Mouse (Mus musculus): ENCODE data around the gene Cib1. TPM values are rescaled to one million over a fixed set of nuclear protein-coding genes. Genes with fewer than 3 reads are reported as not detected.
A peak's percentile ranks its signal among the peaks of the same experiment; 100 is the strongest.

Gene Cib1
- polyA plus RNA-seq, 2 experiments: 43.1 to 94.2 TPM

GRCm38 (mm10) chr7:80221179-80221750 is 11.3 kb downstream of the Cib1 start:
- H3K27ac ChIP-seq: no peak overlapping the region
- 94% methylated on average over 4 of the region's 4 CpGs for WGBS (ENCODE audit: insufficient replicate concordance)
- no peak overlapping the region for H3K4me2 ChIP-seq (ENCODE audit: low read depth)
- no peak for TF ChIP-seq CTCF (IDR thresholded peaks at IDR 0.05; ENCODE audit: low read depth)
- TF ChIP-seq EP300 (IDR thresholded peaks at IDR 0.05; ENCODE audit: low read depth): no peak
- no peak overlapping the region for H3K4me3 ChIP-seq (ENCODE audit: insufficient read depth in 1 of 2, low read depth in 2 of 2, low read length in 2 of 2)
- DNase-seq (ENCODE audit: low read depth in 3 of 3, low spot score in 3 of 3) (no peak), ATAC-seq (ENCODE audit: insufficient read depth) (no peak)
- no peaks in the 10 kb centered on the region for H3K27me3 ChIP-seq (ENCODE audit: control insufficient read depth, insufficient read depth, low read length)
- H3K9ac ChIP-seq (replicated peaks): no peak overlapping the region
- H3K9me3 ChIP-seq (ENCODE audit: control insufficient read depth, low read length): no peaks in the 10 kb centered on the region
- H3K4me1 ChIP-seq (replicated peaks; ENCODE audit: control insufficient read depth in 2 of 2, insufficient read depth in 2 of 2, low read length in 1 of 2): no peaks in the 10 kb centered on the region
- peaks cover 95% of the 10 kb centered on the region for H3K36me3 ChIP-seq (replicated peaks; ENCODE audit: control insufficient read depth, insufficient read depth, low read depth)

- Histone ChIP-seq H3K9ac (replicated peaks) (no peak overlapping the region), H3K4me2 (ENCODE audit: low read depth) (no peak overlapping the region), H3K36me3 (replicated peaks; ENCODE audit: control insufficient read depth, insufficient read depth, low read depth) (peaks cover 94% of the 10 kb centered on the region), H3K4me3 (ENCODE audit: insufficient read depth in 1 of 2, low read depth in 2 of 2, low read length in 2 of 2) (no peak overlapping the region), H3K4me1 (replicated peaks; ENCODE audit: control insufficient read depth in 2 of 2, insufficient read depth in 2 of 2, low read length in 1 of 2) (no peaks in the 10 kb centered on the region), H3K9me3 (ENCODE audit: control insufficient read depth, low read length) (no peaks in the 10 kb centered on the region), H3K27ac (no peak overlapping the region), H3K27me3 (ENCODE audit: control insufficient read depth, insufficient read depth, low read length) (no peaks in the 10 kb centered on the region)
- TF ChIP-seq CTCF (IDR thresholded peaks at IDR 0.05; ENCODE audit: low read depth) (no peak), EP300 (IDR thresholded peaks at IDR 0.05; ENCODE audit: low read depth) (no peak)
- ATAC-seq (ENCODE audit: insufficient read depth) (no peak), DNase-seq (ENCODE audit: low read depth in 3 of 3, low spot score in 3 of 3) (no peak)
- WGBS (ENCODE audit: insufficient replicate concordance): 96% methylated on average over 9 of the region's 9 CpGs
Observed at GRCm38 (mm10) chr7:80220237-80220797, 12.3 kb downstream of the Cib1 start.

- WGBS (ENCODE audit: insufficient replicate concordance): 90% methylated on average over 9 of the region's 9 CpGs
- Histone ChIP-seq H3K4me1 (replicated peaks; ENCODE audit: control insufficient read depth in 2 of 2, insufficient read depth in 2 of 2, low read length in 1 of 2) (peaks cover 0 to 5% of the 10 kb centered on the region in 2 experiments; a peak in 1 of 4 replicates), H3K27me3 (ENCODE audit: control insufficient read depth, insufficient read depth, low read length) (no peaks in the 10 kb centered on the region), H3K27ac (no peak overlapping the region), H3K36me3 (replicated peaks; ENCODE audit: control insufficient read depth, insufficient read depth, low read depth) (peaks cover 94% of the 10 kb centered on the region), H3K9me3 (ENCODE audit: control insufficient read depth, low read length) (no peaks in the 10 kb centered on the region), H3K4me2 (ENCODE audit: low read depth) (no peak overlapping the region), H3K4me3 (ENCODE audit: insufficient read depth in 1 of 2, low read depth in 2 of 2, low read length in 2 of 2) (no peak overlapping the region), H3K9ac (replicated peaks) (no peak overlapping the region)
- ATAC-seq (ENCODE audit: insufficient read depth): no peak
- no peak for DNase-seq (ENCODE audit: low read depth in 3 of 3, low spot score in 3 of 3)
- no peak for TF ChIP-seq EP300 (IDR thresholded peaks at IDR 0.05; ENCODE audit: low read depth)
- no peak for TF ChIP-seq CTCF (IDR thresholded peaks at IDR 0.05; ENCODE audit: low read depth)
Observed at GRCm38 (mm10) chr7:80218666-80219065, 13.9 kb downstream of the Cib1 start.

- ATAC-seq (ENCODE audit: insufficient read depth): no peak
- H3K36me3 ChIP-seq (replicated peaks; ENCODE audit: control insufficient read depth, insufficient read depth, low read depth): peaks cover 91% of the 10 kb centered on the region
- H3K4me3 ChIP-seq (ENCODE audit: insufficient read depth in 1 of 2, low read depth in 2 of 2, low read length in 2 of 2): no peak overlapping the region
- no peak overlapping the region for H3K9ac ChIP-seq (replicated peaks)
- TF ChIP-seq EP300 (IDR thresholded peaks at IDR 0.05; ENCODE audit: low read depth): no peak
- TF ChIP-seq CTCF (IDR thresholded peaks at IDR 0.05; ENCODE audit: low read depth): 0 out of 2 replicates have a peak, but pooled peaks have one; percentile 6
- DNase-seq (ENCODE audit: low read depth in 3 of 3, low spot score in 3 of 3): no peak
- no peaks in the 10 kb centered on the region for H3K27me3 ChIP-seq (ENCODE audit: control insufficient read depth, insufficient read depth, low read length)
- H3K27ac ChIP-seq: no peak overlapping the region
- peaks cover 5 to 15% of the 10 kb centered on the region in 2 experiments for H3K4me1 ChIP-seq (replicated peaks; ENCODE audit: control insufficient read depth in 2 of 2, insufficient read depth in 2 of 2, low read length in 1 of 2)
- WGBS (ENCODE audit: insufficient replicate concordance): 87% methylated on average over 8 of the region's 8 CpGs
- H3K9me3 ChIP-seq (ENCODE audit: control insufficient read depth, low read length): no peaks in the 10 kb centered on the region
- H3K4me2 ChIP-seq (ENCODE audit: low read depth): no peak overlapping the region
Observed at GRCm38 (mm10) chr7:80216566-80216965, 16.0 kb downstream of the Cib1 start.

- ATAC-seq (ENCODE audit: insufficient read depth): peak; percentile 64
- H3K4me3 ChIP-seq (ENCODE audit: insufficient read depth in 1 of 2, low read depth in 2 of 2, low read length in 2 of 2): no peak overlapping the region
- no peaks in the 10 kb centered on the region for H3K9me3 ChIP-seq (ENCODE audit: control insufficient read depth, low read length)
- H3K4me1 ChIP-seq (replicated peaks; ENCODE audit: control insufficient read depth in 2 of 2, insufficient read depth in 2 of 2, low read length in 1 of 2): peaks cover 15 to 26% of the 10 kb centered on the region in 2 experiments
- H3K9ac ChIP-seq (replicated peaks): peak overlapping the region; percentile 38
- peak overlapping the region; percentile 54 for H3K27ac ChIP-seq
- H3K27me3 ChIP-seq (ENCODE audit: control insufficient read depth, insufficient read depth, low read length): no peaks in the 10 kb centered on the region
- WGBS (ENCODE audit: insufficient replicate concordance): 31% methylated on average over 4 of the region's 4 CpGs
- peaks cover 79% of the 10 kb centered on the region for H3K36me3 ChIP-seq (replicated peaks; ENCODE audit: control insufficient read depth, insufficient read depth, low read depth)
- no peak overlapping the region for H3K4me2 ChIP-seq (ENCODE audit: low read depth)
- no peak for DNase-seq (ENCODE audit: low read depth in 3 of 3, low spot score in 3 of 3)
- TF ChIP-seq EP300 (IDR thresholded peaks at IDR 0.05; ENCODE audit: low read depth) (no peak), CTCF (IDR thresholded peaks at IDR 0.05; ENCODE audit: low read depth) (peak; percentile 98)
Observed at GRCm38 (mm10) chr7:80215398-80215797, 17.2 kb downstream of the Cib1 start.

Data from liver, embryonic 14.5 days (tissue).